Mouse (Mus musculus): ENCODE measurements around the gene Gm17428.
"Not testable (repeated sequence)": the region's sequence is repeated elsewhere in the genome, so short reads cannot be mapped to it uniquely, and the experiment has no call there.

Gm17428 gene

GRCm38 (mm10) chr14:54976633-54977032 is at the start of gene Gm17428:
TSS of gene Gm17428 (plus strand) at chr14:54976933.
- no peak for DNase-seq

- peak; percentile 29 for DNase-seq
Observed at GRCm38 (mm10) chr14:54927296-54927695, 49.4 kb upstream of the Gm17428 start.

- no peak for DNase-seq
Observed at GRCm38 (mm10) chr14:54929801-54930200, 46.9 kb upstream of the Gm17428 start.

- no peak for DNase-seq
Observed at GRCm38 (mm10) chr14:54930431-54930830, 46.3 kb upstream of the Gm17428 start.

GRCm38 (mm10) chr14:54932645-54933150 is 44.0 kb upstream of the Gm17428 start, which contains the start of gene Il25:
TSS of gene Il25 (plus strand) at chr14:54932695.
- peak; percentile 19 for DNase-seq

GRCm38 (mm10) chr14:54935904-54936830 is 40.6 kb upstream of the Gm17428 start, which contains the start of gene Cmtm5:
TSS of gene Cmtm5 (plus strand) at chr14:54936261.
- DNase-seq = peak; percentile 19

GRCm38 (mm10) chr14:54936831-54937160 is 39.9 kb upstream of the Gm17428 start:
- DNase-seq = peak; percentile 27

GRCm38 (mm10) chr14:54937361-54938182 is 39.2 kb upstream of the Gm17428 start:
- DNase-seq = no peak

- DNase-seq = no peak
Observed at GRCm38 (mm10) chr14:54938431-54939219, 38.1 kb upstream of the Gm17428 start.

- DNase-seq = peak; percentile 70
Observed at GRCm38 (mm10) chr14:54939434-54940175, 37.1 kb upstream of the Gm17428 start.

- DNase-seq = no peak
Observed at GRCm38 (mm10) chr14:54940176-54940530, 36.6 kb upstream of the Gm17428 start.

- DNase-seq = no peak
Observed at GRCm38 (mm10) chr14:54941024-54941978, 35.4 kb upstream of the Gm17428 start.

- no peak for DNase-seq
Observed at GRCm38 (mm10) chr14:54942479-54942878, 34.3 kb upstream of the Gm17428 start.

- no peak for DNase-seq
Observed at GRCm38 (mm10) chr14:54943971-54944370, 32.8 kb upstream of the Gm17428 start.

GRCm38 (mm10) chr14:54944939-54945338 is 31.8 kb upstream of the Gm17428 start:
- no peak for DNase-seq

GRCm38 (mm10) chr14:54945975-54946704 is 30.6 kb upstream of the Gm17428 start:
- no peak for DNase-seq

GRCm38 (mm10) chr14:54947008-54947407 is 29.7 kb upstream of the Gm17428 start:
- not testable (repeated sequence) for DNase-seq

- DNase-seq = no peak
Observed at GRCm38 (mm10) chr14:54948781-54949180, 28.0 kb upstream of the Gm17428 start.

GRCm38 (mm10) chr14:54950493-54950892 is 26.2 kb upstream of the Gm17428 start:
- no peak for DNase-seq

GRCm38 (mm10) chr14:54951587-54951986 is 25.1 kb upstream of the Gm17428 start:
- no peak for DNase-seq
